19 mouse cellular contexts compared by ENCODE assay signal in genomic region chr10:83931758-83932157, GRCm38 (mm10).
DNase-seq lines count a peak whose midpoint lies in the region; ATAC-seq and TF ChIP-seq lines count a peak whose summit lies in the region.
"Had no signal": no experiment of that assay in that cellular context is flagged by ENCODE, and none has a peak within 500 bp of the region (broad histone marks: within the 10 kb centered on the region; RNA-seq: fewer than 3 reads in every experiment).

No protein-coding gene starts in this region.

- TF ChIP-seq POLR2A in CH12.LX (IDR thresholded peaks at IDR 0.05; ENCODE audit: low read depth, low read length) = no peak

- no peaks in the 10 kb centered on the region for H3K36me3 ChIP-seq in hindbrain, embryonic 10.5 days
- H3K36me3 ChIP-seq in hindbrain, embryonic 13.5 days = no peaks in the 10 kb centered on the region
- H3K36me3 ChIP-seq in CH12.LX (replicated peaks in 1 of 2; ENCODE audit: control insufficient read depth in 1 of 2, insufficient read depth in 1 of 2, low read length in 1 of 2) = no peaks in the 10 kb centered on the region
- H3K36me3 ChIP-seq: heart, embryonic 10.5 days; liver, embryonic 12.5 days had no signal

- H3K27me3 ChIP-seq in hindbrain, embryonic 10.5 days (ENCODE audit: insufficient read depth, poor library complexity, severe bottlenecking) = no peaks in the 10 kb centered on the region; the same call in 1 of the 2 replicates
- no peaks in the 10 kb centered on the region for H3K27me3 ChIP-seq in hindbrain, embryonic 13.5 days
- H3K27me3 ChIP-seq in CH12.LX (replicated peaks) = no peaks in the 10 kb centered on the region
- H3K27me3 ChIP-seq: Patski had no signal

- H3K4me3 ChIP-seq in hindbrain, embryonic 10.5 days = no peak overlapping the region
- no peak overlapping the region for H3K4me3 ChIP-seq in hindbrain, embryonic 13.5 days
- no peak overlapping the region for H3K4me3 ChIP-seq in CH12.LX (replicated peaks in 1 of 3; ENCODE audit: low read depth in 2 of 3, low read length in 2 of 3, poor library complexity in 1 of 3)
- H3K4me3 ChIP-seq: erythroblast, embryonic 14.5 days; heart, embryonic 10.5 days; liver, embryonic 12.5 days had no signal

- no peaks in the 10 kb centered on the region for H3K9me3 ChIP-seq in hindbrain, embryonic 10.5 days
- H3K9me3 ChIP-seq in hindbrain, embryonic 13.5 days = no peaks in the 10 kb centered on the region
- no peaks in the 10 kb centered on the region for H3K9me3 ChIP-seq in CH12.LX (replicated peaks; ENCODE audit: low read length)
- H3K9me3 ChIP-seq: heart, embryonic 10.5 days; liver, embryonic 12.5 days had no signal

- in situ Hi-C loops in CH12.LX (cut with MboI; ENCODE audit: low pct_ligation_motif_present, low pct_unique_long_range_greater_than_20kb, low sequenced_read_pairs) = no loop called here

- intact Hi-C loops in heart, postnatal 36 days (cut with DNase I) = loop anchor here (5.0 kb wide), 1 partner anchor 109 kb away; no protein-coding TSS in a partner anchor

- no peaks in the 10 kb centered on the region for H3K79me2 ChIP-seq in CH12.LX (replicated peaks; ENCODE audit: control insufficient read depth, extremely low read depth, insufficient read depth, poor library complexity, severe bottlenecking)

- TF ChIP-seq RAD21 in CH12.LX (IDR thresholded peaks at IDR 0.05; ENCODE audit: low read depth, low read length) = no peak; the same call in 1 of the 2 replicates

- no peak for ATAC-seq in hindbrain, embryonic 13.5 days (ENCODE audit: low FRiP score)
- ATAC-seq: activated CD4-positive, CD25-positive, alpha-beta regulatory T cell, adult 4 months; forebrain, embryonic 14.5 days; hindbrain, postnatal 0 days; liver, embryonic 12.5 days; Patski had no signal

- peaks cover 10% of the 10 kb centered on the region; the same call in 1 of the 2 replicates for H3K4me1 ChIP-seq in hindbrain, embryonic 10.5 days (replicated peaks)
- peaks cover 3% of the 10 kb centered on the region; the same call in 1 of the 2 replicates for H3K4me1 ChIP-seq in hindbrain, embryonic 13.5 days (replicated peaks)
- H3K4me1 ChIP-seq in CH12.LX (ENCODE audit: control insufficient read depth in 1 of 2, insufficient read depth in 2 of 2) = peaks cover 13 to 25% of the 10 kb centered on the region in 2 experiments
- H3K4me1 ChIP-seq: heart, embryonic 10.5 days had no signal

- no peak overlapping the region for H3K9ac ChIP-seq in hindbrain, embryonic 13.5 days
- no peak overlapping the region for H3K9ac ChIP-seq in CH12.LX (ENCODE audit: insufficient read depth, low read depth)
- H3K9ac ChIP-seq: liver, embryonic 12.5 days had no signal

- TF ChIP-seq CTCF in CH12.LX (conservative IDR thresholded peaks at IDR 0.05 in 1 of 2, IDR thresholded peaks at IDR 0.05 in 1 of 2; ENCODE audit: low read depth in 2 of 2, low read length in 2 of 2) = no peak

- 83% methylated on average over 3 of the region's 3 CpGs for WGBS in hindbrain, embryonic 10.5 days
- 78% methylated on average over 3 of the region's 3 CpGs for WGBS in hindbrain, embryonic 13.5 days

- H3K27ac ChIP-seq in hindbrain, embryonic 10.5 days = peak overlapping the region; percentile 23; the same call in 1 of the 2 replicates
- H3K27ac ChIP-seq in hindbrain, embryonic 13.5 days = no peak overlapping the region
- no peak overlapping the region for H3K27ac ChIP-seq in CH12.LX (ENCODE audit: insufficient read depth, low read depth)
- H3K27ac ChIP-seq: heart, embryonic 10.5 days; hindbrain, postnatal 0 days; liver, embryonic 12.5 days had no signal

- dilution Hi-C loops in CH12.LX (cut with MboI; ENCODE audit: extremely low pct_ligation_motif_present, extremely low pct_unique_long_range_greater_than_20kb, low sequenced_read_pairs) = no loop called here

- H3K4me2 ChIP-seq in hindbrain, embryonic 13.5 days = no peak overlapping the region
- no peak overlapping the region for H3K4me2 ChIP-seq in CH12.LX (ENCODE audit: insufficient read depth, low read depth, poor library complexity, severe bottlenecking)
- H3K4me2 ChIP-seq: liver, embryonic 12.5 days; midbrain, embryonic 11.5 days had no signal

- TF ChIP-seq EP300 in CH12.LX (IDR thresholded peaks at IDR 0.05; ENCODE audit: low read length) = peak; percentile 85

- DNase-seq in hindbrain, embryonic 10.5 days (ENCODE audit: low spot score) = no peak
- peak; percentile 69 for DNase-seq in CH12.LX (ENCODE audit: extremely low read depth)
- DNase-seq in kidney, adult 18-20 months = peak; percentile 33
- peak; percentile 62 for DNase-seq in kidney, postnatal 14 days
- DNase-seq in heart, postnatal 36 days = no peak
- no peak for DNase-seq in urinary bladder, postnatal 4 days (ENCODE audit: low spot score in 2 of 2)
- no peak for DNase-seq in liver
- DNase-seq: cerebellum, adult 8-10 months; heart, postnatal 10 days; thymus, adult 18-20 months had no signal

TF ChIP-seq in CH12.LX, 34 proteins besides CTCF, POLR2A, EP300 and RAD21:
- no peak for TF ChIP-seq TBP (conservative IDR thresholded peaks at IDR 0.05; ENCODE audit: low read depth, low read length)
- no peak for TF ChIP-seq KAT2A (IDR thresholded peaks at IDR 0.05; ENCODE audit: insufficient replicate concordance, low read length)
- TF ChIP-seq TCF12 (IDR thresholded peaks at IDR 0.05; ENCODE audit: low read depth, low read length) = peak; percentile 62; the same call in 1 of the 2 replicates
- no peak for TF ChIP-seq GABPA (IDR thresholded peaks at IDR 0.05; ENCODE audit: insufficient replicate concordance, low read depth, low read length)
- TF ChIP-seq CHD2 (IDR thresholded peaks at IDR 0.05; ENCODE audit: low read length) = no peak
- TF ChIP-seq SIN3A (IDR thresholded peaks at IDR 0.05; ENCODE audit: low read length) = no peak
- TF ChIP-seq POLR2AphosphoS2 (IDR thresholded peaks at IDR 0.05; ENCODE audit: low read depth, low read length) = no peak
- no peak for TF ChIP-seq UBTF (IDR thresholded peaks at IDR 0.05; ENCODE audit: low read depth, low read length)
- TF ChIP-seq ZMIZ1 (IDR thresholded peaks at IDR 0.05; ENCODE audit: low read depth, low read length) = no peak
- TF ChIP-seq JUND (conservative IDR thresholded peaks at IDR 0.05; ENCODE audit: low read depth, low read length) = peak; percentile 79
- no peak for TF ChIP-seq USF2 (conservative IDR thresholded peaks at IDR 0.05; ENCODE audit: low read depth, low read length)
- peak; percentile 55; the same call in 1 of the 2 replicates for TF ChIP-seq MAX (IDR thresholded peaks at IDR 0.05; ENCODE audit: low read length)
- TF ChIP-seq ZC3H11A (IDR thresholded peaks at IDR 0.05; ENCODE audit: low read depth, low read length) = no peak
- no peak for TF ChIP-seq USF1 (IDR thresholded peaks at IDR 0.05; ENCODE audit: low read depth, low read length)
- TF ChIP-seq ZKSCAN1 (IDR thresholded peaks at IDR 0.05; ENCODE audit: borderline replicate concordance, low read depth, low read length) = no peak
- TF ChIP-seq BHLHE40 (IDR thresholded peaks at IDR 0.05; ENCODE audit: low read depth, low read length) = peak; percentile 69
- no peak for TF ChIP-seq CHD1 (IDR thresholded peaks at IDR 0.05; ENCODE audit: low read depth, low read length)
- no peak for TF ChIP-seq PAX5 (IDR thresholded peaks at IDR 0.05; ENCODE audit: low read length)
- no peak for TF ChIP-seq NRF1 (IDR thresholded peaks at IDR 0.05; ENCODE audit: low read depth, low read length)
- TF ChIP-seq MAZ (IDR thresholded peaks at IDR 0.05; ENCODE audit: low read depth, low read length) = peak; percentile 32; the same call in 1 of the 2 replicates
- TF ChIP-seq MEF2A (IDR thresholded peaks at IDR 0.05; ENCODE audit: borderline replicate concordance, low read depth, low read length) = 0 out of 2 replicates have a peak, but pooled peaks have one; percentile 36
- no peak for TF ChIP-seq ELF1 (IDR thresholded peaks at IDR 0.05; ENCODE audit: low read depth, low read length)
- peak; percentile 66 for TF ChIP-seq ETS1 (conservative IDR thresholded peaks at IDR 0.05; ENCODE audit: low read depth, low read length)
- TF ChIP-seq MAFK (IDR thresholded peaks at IDR 0.05; ENCODE audit: insufficient replicate concordance, low read length) = 0 out of 2 replicates have a peak, but pooled peaks have one; percentile 10
- no peak for TF ChIP-seq RCOR1 (conservative IDR thresholded peaks at IDR 0.05; ENCODE audit: low read depth, low read length)
- no peak for TF ChIP-seq HCFC1 (IDR thresholded peaks at IDR 0.05; ENCODE audit: low read depth, low read length)
- TF ChIP-seq MYC (IDR thresholded peaks at IDR 0.05; ENCODE audit: low read depth, low read length) = no peak
- no peak for TF ChIP-seq NELFE (IDR thresholded peaks at IDR 0.05; ENCODE audit: low read depth, low read length)
- peak; percentile 56 for TF ChIP-seq IRF4 (IDR thresholded peaks at IDR 0.05; ENCODE audit: low read depth, low read length)
- 0 out of 2 replicates have a peak, but pooled peaks have one; percentile 27 for TF ChIP-seq MXI1 (IDR thresholded peaks at IDR 0.05; ENCODE audit: low read depth, low read length)
- TF ChIP-seq JUN (IDR thresholded peaks at IDR 0.05; ENCODE audit: insufficient read depth, low read depth, low read length) = peak; percentile 41; the same call in 1 of the 2 replicates
- TF ChIP-seq SMC3 (IDR thresholded peaks at IDR 0.05; ENCODE audit: low read depth, low read length) = no peak
- TF ChIP-seq E2F4 (IDR thresholded peaks at IDR 0.05; ENCODE audit: insufficient replicate concordance, low read depth, low read length) = no peak
- TF ChIP-seq ZNF384 (IDR thresholded peaks at IDR 0.05; ENCODE audit: low read depth, low read length) = no peak

Comparison
In these comparisons a context has a peak if more than half of its experiments do, and no peak if none do; other contexts are left out.
1. DNase-seq: peak in CH12.LX (single experiment), kidney, adult 18-20 months (single experiment) and kidney, postnatal 14 days (single experiment); none in hindbrain, embryonic 10.5 days (single experiment), heart, postnatal 36 days (0 of 2), urinary bladder, postnatal 4 days (0 of 2) and liver (single experiment).